Mouse (Mus musculus): ENCODE results near the gene Kcns1. TPM values are rescaled to one million over a fixed set of nuclear protein-coding genes. Genes with fewer than 3 reads are reported as not detected.

The Kcns1 gene
- polyA plus RNA-seq, 1 experiment from 2014 or later: 0.45 TPM

GRCm38 (mm10) chr2:164177831-164178230, 6.9 kb upstream of the Kcns1 start:
- 75% methylated on average over 5 of the region's 5 CpGs for WGBS
- H3K27me3 ChIP-seq (replicated peaks; ENCODE audit: control insufficient read depth, insufficient read depth, low read length): no peaks in the 10 kb centered on the region; the same call in 1 of the 2 replicates
- ATAC-seq: no peak
- no peaks in the 10 kb centered on the region for H3K4me1 ChIP-seq (ENCODE audit: control insufficient read depth, insufficient read depth, low read length)
- no peaks in the 10 kb centered on the region for H3K36me3 ChIP-seq (ENCODE audit: control insufficient read depth, insufficient read depth, low read length)
- H3K9me3 ChIP-seq (ENCODE audit: control insufficient read depth, low read length): no peaks in the 10 kb centered on the region
- H3K27ac ChIP-seq (ENCODE audit: low read length): no peak overlapping the region
- H3K4me3 ChIP-seq (ENCODE audit: low read length): no peak overlapping the region
- H3K4me2 ChIP-seq (ENCODE audit: low read depth, low read length): no peak overlapping the region
- no peak overlapping the region for H3K9ac ChIP-seq (ENCODE audit: low read depth, low read length)

GRCm38 (mm10) chr2:164175850-164176249, 4.9 kb upstream of the Kcns1 start:
- Histone ChIP-seq H3K36me3 (ENCODE audit: control insufficient read depth, insufficient read depth, low read length) (no peaks in the 10 kb centered on the region), H3K4me2 (ENCODE audit: low read depth, low read length) (no peak overlapping the region), H3K9ac (ENCODE audit: low read depth, low read length) (no peak overlapping the region), H3K9me3 (ENCODE audit: control insufficient read depth, low read length) (no peaks in the 10 kb centered on the region), H3K27ac (ENCODE audit: low read length) (no peak overlapping the region), H3K27me3 (replicated peaks; ENCODE audit: control insufficient read depth, insufficient read depth, low read length) (peaks cover 11% of the 10 kb centered on the region), H3K4me3 (ENCODE audit: low read length) (no peak overlapping the region), H3K4me1 (ENCODE audit: control insufficient read depth, insufficient read depth, low read length) (peaks cover 7% of the 10 kb centered on the region)
- WGBS: 87% methylated on average over 3 of the region's 3 CpGs
- no peak for ATAC-seq

- Histone ChIP-seq H3K4me2 (ENCODE audit: low read depth, low read length) (no peak overlapping the region), H3K4me1 (ENCODE audit: control insufficient read depth, insufficient read depth, low read length) (peaks cover 9% of the 10 kb centered on the region), H3K36me3 (ENCODE audit: control insufficient read depth, insufficient read depth, low read length) (no peaks in the 10 kb centered on the region), H3K9me3 (ENCODE audit: control insufficient read depth, low read length) (no peaks in the 10 kb centered on the region), H3K27me3 (replicated peaks; ENCODE audit: control insufficient read depth, insufficient read depth, low read length) (peaks cover 21% of the 10 kb centered on the region), H3K27ac (ENCODE audit: low read length) (no peak overlapping the region), H3K9ac (ENCODE audit: low read depth, low read length) (no peak overlapping the region), H3K4me3 (ENCODE audit: low read length) (no peak overlapping the region)
- no peak for ATAC-seq
- WGBS: 69% methylated on average over 8 of the region's 8 CpGs
Measured at GRCm38 (mm10) chr2:164174649-164175395, 3.9 kb upstream of the Kcns1 start.

GRCm38 (mm10) chr2:164173394-164173793, 2.5 kb upstream of the Kcns1 start:
- Histone ChIP-seq H3K36me3 (ENCODE audit: control insufficient read depth, insufficient read depth, low read length) (no peaks in the 10 kb centered on the region), H3K27me3 (replicated peaks; ENCODE audit: control insufficient read depth, insufficient read depth, low read length) (peaks cover 35% of the 10 kb centered on the region), H3K4me1 (ENCODE audit: control insufficient read depth, insufficient read depth, low read length) (peaks cover 14% of the 10 kb centered on the region), H3K4me3 (ENCODE audit: low read length) (no peak overlapping the region), H3K9me3 (ENCODE audit: control insufficient read depth, low read length) (no peaks in the 10 kb centered on the region), H3K4me2 (ENCODE audit: low read depth, low read length) (no peak overlapping the region), H3K9ac (ENCODE audit: low read depth, low read length) (no peak overlapping the region), H3K27ac (ENCODE audit: low read length) (no peak overlapping the region)
- no peak for ATAC-seq
- WGBS: 64% methylated on average over 3 of the region's 3 CpGs

- Histone ChIP-seq H3K4me3 (ENCODE audit: low read length) (no peak overlapping the region), H3K9me3 (ENCODE audit: control insufficient read depth, low read length) (no peaks in the 10 kb centered on the region), H3K27ac (ENCODE audit: low read length) (no peak overlapping the region), H3K4me1 (ENCODE audit: control insufficient read depth, insufficient read depth, low read length) (peaks cover 18% of the 10 kb centered on the region), H3K36me3 (ENCODE audit: control insufficient read depth, insufficient read depth, low read length) (no peaks in the 10 kb centered on the region), H3K4me2 (ENCODE audit: low read depth, low read length) (no peak overlapping the region; the same call in 1 of the 2 replicates), H3K9ac (ENCODE audit: low read depth, low read length) (no peak overlapping the region), H3K27me3 (replicated peaks; ENCODE audit: control insufficient read depth, insufficient read depth, low read length) (peaks cover 59% of the 10 kb centered on the region)
- no peak for ATAC-seq
- 6% methylated on average over 11 of the region's 11 CpGs for WGBS
Measured at GRCm38 (mm10) chr2:164170326-164170725, 587 bp downstream of the Kcns1 start.

GRCm38 (mm10) chr2:164168571-164168946, 2.4 kb downstream of the Kcns1 start:
- WGBS: 5% methylated on average over 42 of the region's 42 CpGs
- H3K27me3 ChIP-seq (replicated peaks; ENCODE audit: control insufficient read depth, insufficient read depth, low read length): peaks cover 59% of the 10 kb centered on the region
- H3K4me1 ChIP-seq (ENCODE audit: control insufficient read depth, insufficient read depth, low read length): peaks cover 18% of the 10 kb centered on the region
- H3K4me3 ChIP-seq (ENCODE audit: low read length): peak overlapping the region; percentile 32
- H3K4me2 ChIP-seq (ENCODE audit: low read depth, low read length): peak overlapping the region; percentile 61
- no peaks in the 10 kb centered on the region for H3K9me3 ChIP-seq (ENCODE audit: control insufficient read depth, low read length)
- H3K9ac ChIP-seq (ENCODE audit: low read depth, low read length): no peak overlapping the region
- no peaks in the 10 kb centered on the region for H3K36me3 ChIP-seq (ENCODE audit: control insufficient read depth, insufficient read depth, low read length)
- ATAC-seq: 0 out of 2 replicates have a peak, but pooled peaks have one; percentile 42
- H3K27ac ChIP-seq (ENCODE audit: low read length): no peak overlapping the region

GRCm38 (mm10) chr2:164167752-164168570, 3.0 kb downstream of the Kcns1 start:
- 0 out of 2 replicates have a peak, but pooled peaks have one; percentile 18 for ATAC-seq
- WGBS: 11% methylated on average over 90 of the region's 90 CpGs
- Histone ChIP-seq H3K36me3 (ENCODE audit: control insufficient read depth, insufficient read depth, low read length) (no peaks in the 10 kb centered on the region), H3K9ac (ENCODE audit: low read depth, low read length) (no peak overlapping the region), H3K27ac (ENCODE audit: low read length) (no peak overlapping the region), H3K4me3 (ENCODE audit: low read length) (peak overlapping the region; percentile 32), H3K9me3 (ENCODE audit: control insufficient read depth, low read length) (no peaks in the 10 kb centered on the region), H3K27me3 (replicated peaks; ENCODE audit: control insufficient read depth, insufficient read depth, low read length) (peaks cover 59% of the 10 kb centered on the region), H3K4me1 (ENCODE audit: control insufficient read depth, insufficient read depth, low read length) (peaks cover 18% of the 10 kb centered on the region), H3K4me2 (ENCODE audit: low read depth, low read length) (peak overlapping the region; percentile 61)

- 93% methylated on average over 5 of the region's 5 CpGs for WGBS
- H3K9me3 ChIP-seq (ENCODE audit: control insufficient read depth, low read length): no peaks in the 10 kb centered on the region
- H3K27me3 ChIP-seq (replicated peaks; ENCODE audit: control insufficient read depth, insufficient read depth, low read length): peaks cover 40% of the 10 kb centered on the region
- no peak overlapping the region for H3K27ac ChIP-seq (ENCODE audit: low read length)
- H3K9ac ChIP-seq (ENCODE audit: low read depth, low read length): no peak overlapping the region
- H3K4me2 ChIP-seq (ENCODE audit: low read depth, low read length): no peak overlapping the region
- no peak for ATAC-seq
- no peak overlapping the region for H3K4me3 ChIP-seq (ENCODE audit: low read length)
- peaks cover 9% of the 10 kb centered on the region for H3K4me1 ChIP-seq (ENCODE audit: control insufficient read depth, insufficient read depth, low read length)
- no peaks in the 10 kb centered on the region for H3K36me3 ChIP-seq (ENCODE audit: control insufficient read depth, insufficient read depth, low read length)
Measured at GRCm38 (mm10) chr2:164164941-164165340, 6.0 kb downstream of the Kcns1 start.

- H3K27me3 ChIP-seq (replicated peaks; ENCODE audit: control insufficient read depth, insufficient read depth, low read length): peaks cover 6% of the 10 kb centered on the region; the same call in 1 of the 2 replicates
Measured at GRCm38 (mm10) chr2:164161515-164162055, 9.3 kb downstream of the Kcns1 start.

More at GRCm38 (mm10) chr2:164161515-164162055, 9.3 kb downstream of the Kcns1 start:
- 74% methylated on average over 11 of the region's 11 CpGs for WGBS
- H3K4me1 ChIP-seq (ENCODE audit: control insufficient read depth, insufficient read depth, low read length): no peaks in the 10 kb centered on the region
- no peaks in the 10 kb centered on the region for H3K9me3 ChIP-seq (ENCODE audit: control insufficient read depth, low read length)
- no peak overlapping the region for H3K27ac ChIP-seq (ENCODE audit: low read length)
- no peak overlapping the region for H3K4me2 ChIP-seq (ENCODE audit: low read depth, low read length)
- ATAC-seq: no peak
- H3K36me3 ChIP-seq (ENCODE audit: control insufficient read depth, insufficient read depth, low read length): no peaks in the 10 kb centered on the region
- no peak overlapping the region for H3K9ac ChIP-seq (ENCODE audit: low read depth, low read length)
- H3K4me3 ChIP-seq (ENCODE audit: low read length): no peak overlapping the region
